Mouse (Mus musculus): ENCODE data around the gene Nlrp3. TPM values are rescaled to one million over a fixed set of nuclear protein-coding genes. Genes with fewer than 3 reads are reported as not detected.
"Not testable (repeated sequence)": the region's sequence is repeated elsewhere in the genome, so short reads cannot be mapped to it uniquely, and the experiment has no call there.

The Nlrp3 gene
- total RNA-seq, 1 experiment from 2014 or later, result 152 TPM

GRCm38 (mm10) chr11:59530221-59530620 lies 11.1 kb upstream of the Nlrp3 start:
- no peak for ATAC-seq (ENCODE audit: extremely low read depth, insufficient number of reproducible peaks, low FRiP score, poor library complexity, severe bottlenecking)

- no peak for ATAC-seq (ENCODE audit: extremely low read depth, insufficient number of reproducible peaks, low FRiP score, poor library complexity, severe bottlenecking)
Observed at GRCm38 (mm10) chr11:59530870-59531535, 10.4 kb upstream of the Nlrp3 start.

- ATAC-seq (ENCODE audit: extremely low read depth, insufficient number of reproducible peaks, low FRiP score, poor library complexity, severe bottlenecking), result no peak
Observed at GRCm38 (mm10) chr11:59531562-59531961, 9.8 kb upstream of the Nlrp3 start.

GRCm38 (mm10) chr11:59537218-59538130 lies 3.9 kb upstream of the Nlrp3 start:
- ATAC-seq (ENCODE audit: extremely low read depth, insufficient number of reproducible peaks, low FRiP score, poor library complexity, severe bottlenecking), result no peak

- peak; percentile 51; the same call in 1 of the 2 replicates for ATAC-seq (ENCODE audit: extremely low read depth, insufficient number of reproducible peaks, low FRiP score, poor library complexity, severe bottlenecking)
Observed at GRCm38 (mm10) chr11:59538387-59538786, 3.0 kb upstream of the Nlrp3 start.

- no peak for ATAC-seq (ENCODE audit: extremely low read depth, insufficient number of reproducible peaks, low FRiP score, poor library complexity, severe bottlenecking)
Observed at GRCm38 (mm10) chr11:59540123-59540522, 1.2 kb upstream of the Nlrp3 start.

GRCm38 (mm10) chr11:59542442-59542841 lies 1.1 kb downstream of the Nlrp3 start:
- ATAC-seq (ENCODE audit: extremely low read depth, insufficient number of reproducible peaks, low FRiP score, poor library complexity, severe bottlenecking), result peak; percentile 62

- ATAC-seq (ENCODE audit: extremely low read depth, insufficient number of reproducible peaks, low FRiP score, poor library complexity, severe bottlenecking), result no peak
Observed at GRCm38 (mm10) chr11:59543376-59543775, 2.0 kb downstream of the Nlrp3 start.

- ATAC-seq (ENCODE audit: extremely low read depth, insufficient number of reproducible peaks, low FRiP score, poor library complexity, severe bottlenecking), result no peak
Observed at GRCm38 (mm10) chr11:59544005-59544404, 2.6 kb downstream of the Nlrp3 start.

- ATAC-seq (ENCODE audit: extremely low read depth, insufficient number of reproducible peaks, low FRiP score, poor library complexity, severe bottlenecking), result peak; percentile 42; the same call in 1 of the 2 replicates
Observed at GRCm38 (mm10) chr11:59554127-59554526, 12.8 kb downstream of the Nlrp3 start.

GRCm38 (mm10) chr11:59554535-59554934 lies 13.2 kb downstream of the Nlrp3 start:
- no peak for ATAC-seq (ENCODE audit: extremely low read depth, insufficient number of reproducible peaks, low FRiP score, poor library complexity, severe bottlenecking)

GRCm38 (mm10) chr11:59560906-59561305 lies 19.5 kb downstream of the Nlrp3 start:
- ATAC-seq (ENCODE audit: extremely low read depth, insufficient number of reproducible peaks, low FRiP score, poor library complexity, severe bottlenecking), result no peak

GRCm38 (mm10) chr11:59562336-59562735 lies 21.0 kb downstream of the Nlrp3 start:
- no peak for ATAC-seq (ENCODE audit: extremely low read depth, insufficient number of reproducible peaks, low FRiP score, poor library complexity, severe bottlenecking)

GRCm38 (mm10) chr11:59562837-59563236 lies 21.5 kb downstream of the Nlrp3 start:
- no peak for ATAC-seq (ENCODE audit: extremely low read depth, insufficient number of reproducible peaks, low FRiP score, poor library complexity, severe bottlenecking)

- 0 out of 2 replicates have a peak, but pooled peaks have one; percentile 40 for ATAC-seq (ENCODE audit: extremely low read depth, insufficient number of reproducible peaks, low FRiP score, poor library complexity, severe bottlenecking)
Observed at GRCm38 (mm10) chr11:59569306-59569705, 27.9 kb downstream of the Nlrp3 start.

GRCm38 (mm10) chr11:59575726-59576125 lies 34.4 kb downstream of the Nlrp3 start:
- ATAC-seq (ENCODE audit: extremely low read depth, insufficient number of reproducible peaks, low FRiP score, poor library complexity, severe bottlenecking), result no peak

- ATAC-seq (ENCODE audit: extremely low read depth, insufficient number of reproducible peaks, low FRiP score, poor library complexity, severe bottlenecking), result not testable (repeated sequence)
Observed at GRCm38 (mm10) chr11:59576135-59576534, 34.8 kb downstream of the Nlrp3 start, which contains the start of gene Olfr222. Gene Olfr222, minus strand, starts transcription at chr11:59576235.

GRCm38 (mm10) chr11:59584539-59584938 lies 43.2 kb downstream of the Nlrp3 start:
- ATAC-seq (ENCODE audit: extremely low read depth, insufficient number of reproducible peaks, low FRiP score, poor library complexity, severe bottlenecking), result no peak

- ATAC-seq (ENCODE audit: extremely low read depth, insufficient number of reproducible peaks, low FRiP score, poor library complexity, severe bottlenecking), result no peak
Observed at GRCm38 (mm10) chr11:59589496-59589895, 48.1 kb downstream of the Nlrp3 start.

GRCm38 (mm10) chr11:59593189-59593588 lies 51.8 kb downstream of the Nlrp3 start, which contains the start of gene Olfr223:
Gene Olfr223, minus strand, starts transcription at chr11:59593289.
- no peak for ATAC-seq (ENCODE audit: extremely low read depth, insufficient number of reproducible peaks, low FRiP score, poor library complexity, severe bottlenecking)
